Mouse (Mus musculus): ENCODE results near the gene Meiob.
A peak's percentile ranks its signal among the peaks of the same experiment; 100 is the strongest.

DNA sequence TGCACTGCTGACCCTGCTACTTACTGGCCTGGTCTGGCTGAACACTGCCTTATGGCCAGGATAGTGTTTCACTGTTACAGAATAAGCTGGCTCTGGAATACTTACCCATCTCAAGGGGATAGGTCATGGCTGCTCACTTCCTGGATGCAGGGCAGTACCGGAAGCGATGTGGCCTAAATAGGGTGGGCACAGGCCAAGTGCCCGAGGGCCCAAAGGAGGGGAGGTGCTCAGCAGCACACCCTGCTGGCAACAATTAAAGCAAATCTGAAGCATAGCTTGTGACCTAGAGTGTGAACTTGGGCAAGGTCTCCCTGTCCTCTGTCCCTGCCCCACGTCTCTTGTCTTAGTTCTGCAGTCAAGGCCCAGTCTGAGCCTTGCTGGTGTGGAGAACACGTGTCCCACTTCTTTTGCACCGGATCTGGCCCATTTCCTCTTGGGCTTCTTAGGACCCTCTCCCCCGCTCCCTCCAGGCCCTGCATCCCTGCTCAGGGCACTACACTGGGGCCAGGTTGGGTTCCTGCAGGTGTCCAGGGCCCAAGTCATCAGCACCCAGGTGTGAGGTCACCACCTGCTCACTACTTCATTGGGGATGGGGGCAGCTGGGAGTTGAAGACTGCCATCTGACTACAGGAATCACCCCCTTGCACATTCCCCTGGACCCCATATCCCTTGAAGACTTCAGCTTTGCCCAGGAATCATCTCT, 77.8 kb downstream of the Meiob start:
- TF ChIP-seq EP300 (IDR thresholded peaks at IDR 0.05; ENCODE audit: insufficient read depth, low read depth, low read length) (no peak), POLR2A (IDR thresholded peaks at IDR 0.05; ENCODE audit: insufficient read depth, low read length) (no peak), CTCF (IDR thresholded peaks at IDR 0.05; ENCODE audit: low read depth, low read length) (peak; percentile 72)

Measured in ES-Bruce4 (cell line).